Mouse (Mus musculus): ENCODE measurements around the gene Fancc.
A peak's percentile ranks its signal among the peaks of the same experiment; 100 is the strongest.

The Fancc gene

DNA sequence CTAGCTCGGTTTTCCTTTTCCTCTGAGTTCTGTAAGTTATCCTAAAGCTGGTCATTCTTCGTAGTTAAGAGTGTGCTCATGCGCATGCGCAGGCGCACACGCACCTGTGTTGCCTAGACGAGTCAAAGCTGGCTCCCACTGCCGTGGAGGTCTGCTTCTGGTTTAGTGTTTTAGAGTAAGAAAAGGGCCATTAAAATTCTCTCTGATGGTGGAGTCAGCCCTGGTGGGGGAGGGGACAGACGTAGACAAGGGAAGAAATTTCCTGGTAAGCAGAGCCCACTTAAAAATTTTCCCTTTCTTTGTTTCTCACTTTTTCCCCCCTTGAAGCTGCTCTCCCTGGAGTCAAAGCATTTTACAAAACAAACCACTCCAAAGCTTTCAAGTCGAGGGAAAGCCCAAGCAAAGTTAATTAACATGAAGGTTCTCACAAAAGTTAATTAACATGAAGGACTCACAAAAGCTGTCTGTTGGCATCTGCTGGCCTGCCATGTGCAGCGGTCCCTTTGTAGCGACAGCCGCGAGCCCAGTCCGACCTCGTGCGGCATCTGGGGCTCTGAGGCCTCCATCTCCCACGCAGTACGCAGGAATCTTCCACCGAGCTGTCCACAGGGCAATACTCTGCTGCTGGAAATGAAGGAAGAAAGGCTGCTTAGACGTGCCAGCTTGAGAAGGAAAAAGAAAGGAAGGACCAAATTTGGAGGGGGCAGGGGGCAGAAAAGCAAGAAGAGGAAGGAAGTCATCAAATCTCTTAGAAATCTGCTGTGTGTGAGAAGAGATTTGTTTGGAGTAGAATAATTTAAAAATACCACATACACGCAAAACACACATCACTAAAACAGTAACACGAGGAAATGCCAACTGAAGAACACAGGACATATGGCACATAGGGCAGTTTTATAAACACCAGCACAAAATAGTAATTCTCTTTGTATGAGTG is at the start of gene Fancc:
Gene Fancc (minus strand): TSS at position 633 of the 937 bp plus-strand sequence.
- DNase-seq (ENCODE audit: low read depth, low spot score), result peak; percentile 94

DNA sequence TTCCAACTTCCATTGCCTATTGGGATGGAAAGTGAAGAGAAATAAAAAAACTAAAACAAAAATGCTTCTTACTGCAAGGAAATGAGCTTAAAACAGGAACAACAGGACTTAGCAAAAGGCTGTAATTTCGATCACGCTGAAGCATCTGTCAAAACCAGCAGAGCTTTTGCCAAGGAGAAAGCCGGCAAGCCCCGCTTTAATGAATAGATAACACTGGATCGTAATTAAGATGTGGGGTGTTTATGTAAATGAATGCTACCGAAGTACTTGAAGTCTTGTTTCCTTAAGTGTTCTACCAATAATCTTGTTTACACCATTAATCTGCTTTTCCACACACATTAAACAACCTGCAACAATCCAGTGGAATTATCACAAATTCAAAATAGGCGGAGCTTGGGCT is 48.2 kb upstream of the Fancc start:
- DNase-seq (ENCODE audit: low read depth, low spot score), result no peak

DNA sequence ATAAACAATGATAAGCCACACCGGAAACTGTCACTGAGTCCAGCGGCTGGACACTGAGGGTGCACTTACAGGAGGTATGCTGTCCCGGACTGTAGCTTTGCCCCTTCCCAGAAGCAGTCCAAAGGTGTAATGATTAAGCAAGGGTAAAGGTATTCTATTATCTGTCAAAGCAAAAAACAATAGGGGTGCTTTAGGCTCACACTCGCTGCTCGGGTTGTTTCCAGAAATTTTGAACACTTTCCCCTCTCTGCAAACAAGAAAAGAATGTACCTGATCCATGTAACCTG is 47.8 kb upstream of the Fancc start:
- no peak for DNase-seq (ENCODE audit: low read depth, low spot score)

DNA sequence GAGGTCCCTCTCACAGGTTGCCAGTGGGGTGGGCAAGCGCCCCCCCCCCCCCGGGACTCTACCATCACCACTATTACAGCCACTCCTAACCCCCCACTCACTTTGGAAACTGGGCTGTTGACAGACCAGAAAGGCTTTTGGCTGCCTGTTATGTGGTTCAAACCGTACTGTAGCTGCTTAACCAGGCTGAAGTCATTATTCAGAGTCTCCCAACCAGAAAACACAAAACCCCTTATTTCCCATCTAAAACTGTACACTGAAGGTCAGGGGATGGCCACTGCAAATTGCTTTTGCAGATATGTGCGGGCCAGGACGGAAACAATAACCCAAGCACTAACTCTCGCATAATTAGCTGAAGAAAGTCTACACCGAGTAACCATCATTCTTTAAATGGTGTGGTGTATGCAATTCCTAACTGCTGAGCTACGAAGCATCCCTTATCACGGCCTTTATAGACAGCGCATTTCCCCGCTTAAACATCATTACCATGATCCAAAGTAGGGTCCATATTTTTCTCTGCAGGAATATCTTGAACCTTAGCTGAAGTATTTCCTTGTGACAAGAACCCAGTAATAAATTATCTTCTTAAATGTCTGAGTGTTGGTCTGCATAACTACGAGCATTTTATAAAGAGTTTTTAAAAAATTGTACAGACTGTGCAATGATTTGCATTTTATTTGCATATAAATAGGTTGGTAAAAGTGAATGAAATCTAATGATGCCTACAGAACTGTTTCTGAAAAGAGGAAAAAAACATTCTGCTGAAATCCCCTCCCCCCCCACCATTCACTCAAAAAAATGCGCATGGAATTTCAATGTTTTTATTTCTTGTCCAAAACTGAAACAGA is 47.3 kb upstream of the Fancc start:
- no peak for DNase-seq (ENCODE audit: low read depth, low spot score)

DNA sequence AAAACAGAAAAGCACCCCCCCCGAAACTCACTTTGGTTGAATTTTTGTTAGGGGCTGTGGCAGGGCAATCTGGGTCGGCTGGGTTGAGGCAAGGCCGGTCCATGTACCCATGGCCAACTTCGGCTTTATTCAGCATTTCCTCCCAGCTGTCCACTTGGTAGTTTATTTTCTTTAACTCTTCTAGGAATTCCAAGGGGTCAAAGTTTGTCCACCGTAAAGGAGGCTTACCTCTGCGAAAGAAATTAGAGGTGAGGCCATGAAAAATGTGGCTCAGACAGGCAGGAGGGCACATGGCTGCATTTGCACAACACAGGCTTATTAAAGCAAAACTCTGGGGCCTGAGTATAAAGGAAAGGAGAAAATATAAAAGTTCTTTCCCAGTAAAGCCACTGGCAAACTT is 46.4 kb upstream of the Fancc start:
- DNase-seq (ENCODE audit: low read depth, low spot score), result no peak

DNA sequence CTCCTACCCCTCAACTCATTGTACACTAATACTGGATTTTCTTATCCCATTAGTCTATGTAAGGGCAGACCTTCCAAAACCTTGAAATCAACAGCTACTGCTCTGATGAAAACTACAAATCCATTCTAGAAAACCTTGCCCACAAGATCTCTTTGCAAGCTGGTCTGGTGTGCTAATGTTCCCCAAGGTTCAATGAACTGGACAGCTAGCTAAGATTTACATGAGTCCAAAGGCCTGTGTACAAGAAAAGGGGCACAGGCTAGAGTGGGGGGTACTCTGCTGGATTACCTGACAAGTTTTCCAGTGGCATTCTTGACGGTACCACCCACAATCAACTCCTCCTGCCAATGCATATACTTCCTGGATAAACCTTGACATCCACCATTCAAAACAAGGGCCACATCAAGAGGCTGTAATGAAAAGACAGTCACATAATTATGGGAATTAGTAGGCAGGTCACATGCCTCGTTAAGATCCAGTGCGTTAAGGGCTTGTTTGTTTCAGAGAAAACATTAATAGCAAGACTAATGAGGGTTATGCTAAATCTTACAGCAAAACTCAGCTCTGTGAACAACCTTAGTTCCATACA is 45.8 kb upstream of the Fancc start:
- DNase-seq (ENCODE audit: low read depth, low spot score), result no peak

DNA sequence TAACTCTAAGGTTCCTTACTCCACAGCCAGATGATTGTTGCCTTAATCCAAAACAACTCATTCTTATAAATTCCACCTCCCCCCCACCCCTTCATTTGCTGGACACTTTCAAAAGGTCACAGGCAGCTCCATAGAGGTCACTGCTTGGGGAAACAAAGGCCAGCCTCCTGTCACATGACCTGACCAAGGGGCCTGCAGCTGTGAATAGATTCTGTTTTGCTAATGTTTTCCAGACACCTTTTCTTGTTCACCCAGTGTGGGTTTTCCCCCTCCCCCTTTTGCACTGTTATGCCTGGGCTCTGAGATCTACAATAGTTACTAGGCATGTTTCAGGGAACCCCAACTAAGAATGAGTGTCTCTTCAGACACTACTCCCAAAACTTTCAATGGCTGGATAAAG is 44.4 kb upstream of the Fancc start:
- peak; percentile 62 for DNase-seq (ENCODE audit: low read depth, low spot score)

DNA sequence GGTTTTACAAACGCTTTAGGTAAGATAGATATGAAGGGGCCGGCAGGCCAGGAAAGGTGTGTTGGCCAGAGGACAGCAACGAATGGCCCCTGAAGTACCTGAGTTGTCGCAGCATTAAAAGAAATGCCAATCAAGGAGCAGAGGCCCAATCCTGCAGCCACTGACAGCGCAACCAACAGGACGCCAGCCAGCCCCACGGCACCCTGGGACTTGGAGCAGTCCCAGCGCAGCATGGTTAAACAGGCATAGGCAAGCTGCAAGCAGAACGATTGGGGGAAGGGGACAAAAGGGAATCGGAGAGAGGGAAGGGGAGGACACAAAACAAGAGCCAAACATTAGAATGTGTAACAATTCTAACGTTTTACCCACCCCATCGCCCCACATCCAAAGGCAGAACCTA is 43.5 kb upstream of the Fancc start:
- peak; percentile 41 for DNase-seq (ENCODE audit: low read depth, low spot score)

DNA sequence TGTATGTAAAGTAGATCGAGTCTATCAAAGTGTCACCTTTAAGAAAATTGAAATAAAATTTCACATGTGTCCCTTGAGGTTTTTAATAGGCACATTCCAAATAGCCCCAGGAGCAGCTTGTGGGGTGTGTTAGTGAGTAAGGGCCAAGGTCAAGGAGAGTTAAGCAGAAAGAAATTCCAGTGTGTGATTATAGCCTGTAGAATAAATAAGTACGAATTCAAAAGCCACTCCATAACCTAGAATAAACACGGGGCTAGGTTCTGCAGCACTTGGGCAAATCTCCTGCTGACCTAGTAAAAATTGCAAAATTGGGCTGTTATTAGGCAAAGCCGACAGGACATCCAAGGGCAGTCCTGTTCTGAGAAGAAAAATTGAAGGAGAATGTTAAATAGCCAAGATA is 37.9 kb upstream of the Fancc start:
- DNase-seq (ENCODE audit: low read depth, low spot score), result no peak

DNA sequence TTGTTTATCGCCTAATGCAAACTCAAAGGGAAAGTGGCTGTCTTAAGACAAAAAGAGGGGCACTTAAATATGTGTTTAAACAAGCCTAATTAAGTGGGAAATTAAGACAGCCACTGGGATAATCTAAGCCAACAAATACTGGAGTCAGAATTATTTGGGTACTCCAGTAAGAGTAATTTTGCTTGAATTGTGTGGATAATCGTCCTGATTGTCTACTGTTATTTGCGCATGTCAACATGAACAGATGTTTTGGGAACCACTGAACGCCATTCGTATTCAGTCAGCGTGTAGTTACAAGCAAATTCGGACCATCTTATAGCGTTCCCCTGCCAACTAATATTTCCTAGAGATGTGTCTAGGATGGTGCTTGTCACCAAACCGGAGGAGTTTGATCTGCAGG is 33.8 kb upstream of the Fancc start:
- no peak for DNase-seq (ENCODE audit: low read depth, low spot score)

DNA sequence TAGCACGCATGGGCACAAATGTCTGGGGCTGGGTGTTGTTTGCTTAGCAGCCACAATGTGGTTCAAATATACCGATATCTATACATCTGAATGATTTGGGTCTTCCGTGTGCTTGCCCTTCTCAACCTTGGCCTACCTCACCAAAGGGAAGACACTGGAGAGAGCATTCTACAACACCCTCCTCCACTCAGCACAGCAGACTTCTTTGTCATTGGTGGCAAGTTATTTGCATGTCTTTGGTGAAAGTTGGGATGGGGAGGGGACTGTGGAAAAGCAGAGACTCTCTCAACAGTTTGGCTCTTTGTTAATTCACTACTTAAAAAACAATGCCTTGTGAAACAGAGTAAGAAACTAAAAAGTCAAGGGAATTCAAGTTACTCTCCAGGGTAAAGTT is 33.3 kb upstream of the Fancc start:
- DNase-seq (ENCODE audit: low read depth, low spot score), result peak; percentile 89

DNA sequence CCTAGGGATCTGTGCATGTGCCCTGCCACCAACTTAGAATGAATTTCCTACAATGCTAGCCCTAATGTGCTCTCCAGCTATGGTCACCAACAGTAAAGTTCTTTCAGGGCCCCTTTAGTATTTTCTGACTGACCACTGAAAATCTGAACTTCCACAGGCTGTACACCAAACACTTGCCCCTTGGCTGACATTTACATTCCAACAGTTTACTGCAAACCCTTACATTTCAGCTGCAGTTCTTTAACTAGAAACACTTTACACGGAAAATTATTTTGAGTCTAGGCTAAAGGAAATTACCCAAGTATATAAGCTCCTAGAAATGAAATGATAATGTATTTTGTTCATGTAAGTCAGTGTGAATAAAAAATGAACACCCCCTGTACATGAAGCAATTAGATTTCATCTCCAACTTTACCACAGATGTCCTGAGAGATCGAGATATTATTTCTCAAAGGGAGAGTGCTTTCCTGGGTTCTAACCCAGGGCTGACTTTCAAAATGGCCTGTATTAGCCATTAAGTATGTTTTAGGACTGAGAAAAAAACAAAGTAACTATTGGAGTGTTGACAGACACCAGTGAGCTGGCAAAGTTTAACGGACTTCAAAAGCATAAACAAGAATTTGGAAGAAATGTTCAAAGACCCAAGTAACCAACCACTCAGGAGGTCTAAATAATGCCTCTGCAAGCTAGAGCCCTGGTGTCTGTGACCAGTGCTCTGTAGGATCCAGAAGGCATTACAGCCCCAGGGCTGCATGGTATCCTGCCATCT is 32.7 kb upstream of the Fancc start:
- DNase-seq (ENCODE audit: low read depth, low spot score), result no peak

DNA sequence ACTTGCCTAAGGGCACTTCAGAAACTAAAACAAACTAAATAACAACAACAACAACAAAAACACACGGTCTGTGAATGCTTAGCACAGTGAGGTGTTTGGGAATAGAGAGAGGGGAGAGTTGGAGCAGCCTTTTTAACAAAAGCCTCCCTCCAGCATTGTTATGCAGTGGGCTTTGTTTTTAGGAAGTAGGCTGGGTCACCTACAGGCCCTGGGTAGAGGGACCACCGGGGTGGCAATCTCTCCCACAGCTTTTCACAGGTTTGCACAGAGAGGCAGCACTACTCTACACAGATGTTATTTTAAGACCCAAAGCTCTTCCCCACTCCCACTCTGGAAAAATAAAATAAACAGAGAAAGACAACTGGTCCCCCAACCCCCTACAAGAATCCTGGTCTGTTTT is 31.8 kb upstream of the Fancc start:
- DNase-seq (ENCODE audit: low read depth, low spot score), result peak; percentile 64

DNA sequence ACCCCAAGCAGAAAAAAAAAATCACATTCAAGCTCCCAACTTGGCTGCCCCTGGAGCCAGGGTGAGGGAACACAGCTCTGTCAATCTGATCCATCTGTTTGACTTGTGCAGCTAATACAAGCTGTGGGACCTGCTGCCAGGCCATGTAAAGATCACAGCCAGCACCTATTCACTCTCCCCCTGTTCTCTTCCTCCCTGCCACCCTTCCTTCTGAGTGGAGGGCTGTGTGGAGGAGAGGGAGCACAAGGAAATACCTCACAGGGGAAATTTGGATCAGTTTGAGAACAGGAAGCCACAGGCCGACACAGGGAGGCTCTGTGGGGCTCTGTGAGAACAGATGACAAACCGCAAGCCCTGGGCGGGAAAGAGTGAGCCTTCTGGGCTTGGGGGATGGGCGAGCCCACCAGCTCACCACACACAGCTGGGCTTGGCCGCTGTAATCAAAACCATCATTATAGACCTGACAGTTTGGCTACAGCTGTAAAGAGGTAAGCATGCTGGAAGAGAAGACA is 31.1 kb upstream of the Fancc start:
- DNase-seq (ENCODE audit: low read depth, low spot score), result peak; percentile 54

DNA sequence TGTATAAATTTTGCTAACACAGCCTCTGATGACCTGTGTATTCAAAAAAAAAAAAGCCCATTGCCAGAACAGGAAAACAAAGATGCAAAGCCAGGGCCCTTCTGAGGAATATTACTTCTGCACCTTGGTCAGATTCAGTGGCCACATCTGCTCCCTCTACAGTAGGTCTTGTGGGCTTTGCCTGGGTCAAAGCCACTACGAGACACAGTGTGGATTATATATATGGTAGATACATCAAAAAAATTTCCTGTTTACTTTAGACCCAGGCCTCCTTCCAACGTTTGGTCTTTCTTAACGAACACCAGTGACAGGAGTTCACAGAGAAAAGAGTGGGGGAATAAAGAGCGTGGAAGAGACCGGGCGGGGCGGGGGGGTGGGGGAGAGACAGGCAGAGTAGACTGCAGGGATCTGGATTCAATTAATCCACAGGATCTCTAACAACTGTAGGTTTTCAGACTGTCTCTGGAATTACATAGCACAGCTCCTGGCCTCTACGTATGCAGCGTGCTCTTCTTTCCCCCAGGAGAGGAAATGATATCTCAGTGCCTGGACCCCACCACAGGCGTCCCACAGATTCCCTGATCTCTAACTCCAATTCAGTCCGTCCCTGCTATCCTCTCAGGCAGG is 28.6 kb upstream of the Fancc start:
- no peak for DNase-seq (ENCODE audit: low read depth, low spot score)

DNA sequence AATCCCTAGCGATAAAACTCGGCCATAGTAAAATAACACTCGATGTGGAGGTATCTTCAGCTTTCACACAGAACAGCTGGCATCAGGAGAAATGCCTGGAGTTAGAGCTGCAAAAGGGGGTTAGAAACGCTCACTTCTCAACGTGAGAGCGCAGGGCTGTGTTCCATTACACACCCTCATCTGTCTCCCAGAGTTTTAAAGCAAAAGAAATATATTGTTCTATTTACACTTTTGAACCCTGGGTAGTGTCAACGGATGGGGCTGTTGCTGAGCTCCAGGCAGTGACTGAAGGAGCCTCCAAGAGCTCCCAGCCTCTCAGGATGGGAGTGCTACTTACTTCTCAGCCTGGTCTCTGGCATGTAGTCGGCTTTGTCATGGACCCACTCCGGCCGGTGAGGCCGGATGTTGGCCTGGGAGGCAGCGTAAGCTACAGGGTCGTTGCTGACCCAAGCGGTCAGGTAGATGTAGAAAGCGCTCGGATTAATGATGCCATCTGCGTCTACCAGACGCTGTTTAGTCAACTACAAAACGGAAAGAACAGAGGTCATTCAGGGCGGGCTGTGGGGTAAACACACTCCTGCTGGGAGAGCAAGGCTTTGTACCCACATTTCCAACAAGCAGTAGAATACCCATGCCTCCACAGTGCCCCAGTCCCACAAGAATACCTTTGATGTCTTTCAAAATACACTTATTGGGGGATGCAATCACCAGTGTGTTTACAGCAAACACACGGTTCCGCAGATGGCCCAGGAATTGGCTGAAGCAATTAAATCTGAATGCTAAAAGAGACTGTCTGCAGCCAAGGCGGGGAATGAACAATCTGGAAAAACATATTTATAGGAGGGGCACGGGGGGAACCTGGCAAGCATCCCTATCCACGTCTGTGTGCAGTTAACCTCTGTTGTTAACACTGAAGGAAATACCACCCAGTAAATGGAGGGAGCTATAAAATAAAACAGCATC is 27.8 kb upstream of the Fancc start:
- no peak for DNase-seq (ENCODE audit: low read depth, low spot score)

DNA sequence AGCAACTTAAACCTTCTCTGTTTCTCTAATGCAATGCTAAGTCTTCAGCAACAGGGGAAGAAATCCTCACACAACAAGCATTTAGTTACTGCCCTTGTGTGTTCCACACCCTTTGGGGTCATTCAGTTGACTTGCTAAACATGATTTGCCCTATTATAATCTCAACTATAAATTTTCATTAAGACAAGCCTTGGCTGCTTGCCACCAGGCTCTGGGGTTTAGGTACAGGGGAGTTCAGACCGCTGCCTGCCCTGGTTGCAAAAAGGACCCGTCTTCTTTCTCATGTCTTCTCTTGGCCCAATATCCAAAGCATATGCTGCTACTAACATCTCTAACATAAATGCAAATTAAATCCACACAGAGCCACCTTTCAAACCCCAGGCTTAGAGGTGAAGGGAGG is 27.0 kb upstream of the Fancc start:
- no peak for DNase-seq (ENCODE audit: low read depth, low spot score)

DNA sequence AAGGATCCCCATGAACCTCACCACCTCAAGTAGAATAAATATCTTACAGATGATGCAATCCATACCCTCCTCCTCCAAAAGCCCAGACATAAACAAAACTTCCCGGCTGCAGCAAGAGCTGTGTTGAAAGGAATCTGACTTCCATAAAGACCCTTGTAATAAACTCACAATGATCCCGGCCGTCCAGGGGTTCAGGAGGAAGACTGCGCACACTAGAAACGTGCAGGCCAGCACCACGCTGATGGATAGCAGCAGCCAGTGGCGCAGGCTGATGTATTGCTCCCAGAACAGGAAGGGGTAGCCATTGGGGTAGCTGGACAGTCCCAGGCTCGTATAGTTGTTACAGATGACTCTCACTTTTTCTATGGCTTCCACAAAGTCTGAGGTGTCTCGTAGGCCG is 25.8 kb upstream of the Fancc start:
- no peak for DNase-seq (ENCODE audit: low read depth, low spot score)

DNA sequence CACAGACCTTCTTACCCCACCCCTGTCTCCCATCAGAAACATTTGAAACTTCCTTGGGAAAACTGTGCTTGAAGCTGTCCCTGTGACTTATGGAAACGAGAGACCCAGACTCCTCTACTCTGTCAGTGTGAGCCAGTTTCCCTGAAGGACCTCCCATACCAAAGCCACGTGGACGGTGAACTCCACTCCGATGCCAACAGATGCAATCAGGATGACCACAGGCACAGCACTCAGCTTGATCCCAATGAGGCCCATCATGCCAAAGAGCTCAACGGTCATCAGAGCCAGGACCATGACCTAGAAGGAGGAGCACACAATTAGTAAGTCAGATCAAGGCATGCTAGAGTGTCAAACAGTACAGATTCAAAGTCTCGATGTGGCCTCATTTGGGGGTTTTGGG is 23.0 kb upstream of the Fancc start:
- no peak for DNase-seq (ENCODE audit: low read depth, low spot score)

DNA sequence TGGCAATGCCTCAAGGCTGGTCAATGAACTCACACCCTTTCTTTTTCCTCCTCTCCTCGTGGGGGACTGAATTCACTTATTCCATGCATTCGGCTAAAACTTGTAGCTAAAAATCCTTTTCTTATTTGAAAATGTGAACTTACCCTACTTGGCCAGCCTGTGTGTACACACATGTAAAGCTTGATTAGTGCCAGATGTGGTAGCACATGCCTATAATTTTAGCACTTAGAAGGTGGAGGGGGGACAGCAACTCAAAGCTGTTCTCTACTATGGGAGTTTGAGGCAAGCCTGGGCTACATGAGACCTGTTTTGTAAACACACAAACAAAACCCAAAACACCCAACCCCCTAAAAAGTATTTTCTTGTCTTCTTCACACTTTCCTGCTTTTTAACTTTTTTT is 19.5 kb upstream of the Fancc start:
- DNase-seq (ENCODE audit: low read depth, low spot score), result no peak

Data from ZHBTc4 (cell line).